Mouse (Mus musculus): ENCODE results near the gene Glod5. TPM values are rescaled to one million over a fixed set of nuclear protein-coding genes. Genes with fewer than 3 reads are reported as not detected.

Gene Glod5
- total RNA-seq, 2 experiments from 2014 or later, result 0.59 TPM; not detected in 1

- H3K27ac ChIP-seq, result no peak overlapping the region
- DNase-seq (ENCODE audit: low spot score in 2 of 2), result no peak
- no peak overlapping the region for H3K4me3 ChIP-seq
- TF ChIP-seq CTCF (conservative IDR thresholded peaks at IDR 0.05), result no peak
These were observed 16.3 kb downstream of the Glod5 start for GRCm38 (mm10) chrX:8002001-8002400.

GRCm38 (mm10) chrX:8000546-8001192, 17.6 kb downstream of the Glod5 start:
- no peak for DNase-seq (ENCODE audit: low spot score in 2 of 2)
- H3K27ac ChIP-seq, result no peak overlapping the region
- H3K4me3 ChIP-seq, result no peak overlapping the region
- TF ChIP-seq CTCF (conservative IDR thresholded peaks at IDR 0.05), result no peak

GRCm38 (mm10) chrX:7993068-7993735, 25.1 kb downstream of the Glod5 start:
- no peak for DNase-seq (ENCODE audit: low spot score in 2 of 2)
- Histone ChIP-seq H3K27ac (no peak overlapping the region), H3K4me3 (no peak overlapping the region)
- no peak for TF ChIP-seq CTCF (conservative IDR thresholded peaks at IDR 0.05)

GRCm38 (mm10) chrX:7992379-7993067, 25.8 kb downstream of the Glod5 start:
- Histone ChIP-seq H3K27ac (no peak overlapping the region), H3K4me3 (no peak overlapping the region)
- no peak for DNase-seq (ENCODE audit: low spot score in 2 of 2)
- TF ChIP-seq CTCF (conservative IDR thresholded peaks at IDR 0.05), result no peak

- Histone ChIP-seq H3K4me3 (no peak overlapping the region), H3K27ac (no peak overlapping the region)
- no peak for TF ChIP-seq CTCF (conservative IDR thresholded peaks at IDR 0.05)
- no peak for DNase-seq (ENCODE audit: low spot score in 2 of 2)
These were observed 36.9 kb downstream of the Glod5 start for GRCm38 (mm10) chrX:7981368-7981767.

GRCm38 (mm10) chrX:7977892-7978291, 40.4 kb downstream of the Glod5 start, which contains the start of gene Gata1:
Gata1 (minus strand) TSS chrX:7978071.
- H3K27ac ChIP-seq, result no peak within 1 kb of the TSS
- TF ChIP-seq CTCF (conservative IDR thresholded peaks at IDR 0.05), result no peak
- H3K4me3 ChIP-seq, result no peak within 1 kb of the TSS
- no peak for DNase-seq (ENCODE audit: low spot score in 2 of 2)

- Histone ChIP-seq H3K4me3 (no peak overlapping the region), H3K27ac (no peak overlapping the region)
- DNase-seq (ENCODE audit: low spot score in 2 of 2), result no peak
- no peak for TF ChIP-seq CTCF (conservative IDR thresholded peaks at IDR 0.05)
These were observed 47.0 kb downstream of the Glod5 start for GRCm38 (mm10) chrX:7971292-7971691.

GRCm38 (mm10) chrX:7968899-7969298, 49.4 kb downstream of the Glod5 start:
- H3K27ac ChIP-seq, result no peak overlapping the region
- H3K4me3 ChIP-seq, result no peak overlapping the region
- DNase-seq (ENCODE audit: low spot score in 2 of 2), result no peak
- no peak for TF ChIP-seq CTCF (conservative IDR thresholded peaks at IDR 0.05)

- no peak for TF ChIP-seq CTCF (conservative IDR thresholded peaks at IDR 0.05)
- no peak for DNase-seq (ENCODE audit: low spot score in 2 of 2)
These were observed 50.1 kb downstream of the Glod5 start for GRCm38 (mm10) chrX:7968226-7968625.

GRCm38 (mm10) chrX:7967596-7968201, 50.6 kb downstream of the Glod5 start:
- DNase-seq (ENCODE audit: low spot score in 2 of 2), result no peak
- no peak overlapping the region for H3K4me3 ChIP-seq
- no peak for TF ChIP-seq CTCF (conservative IDR thresholded peaks at IDR 0.05)
- H3K27ac ChIP-seq, result no peak overlapping the region

More at GRCm38 (mm10) chrX:7968226-7968625, 50.1 kb downstream of the Glod5 start:
- Histone ChIP-seq H3K27ac (no peak overlapping the region), H3K4me3 (no peak overlapping the region)

- TF ChIP-seq CTCF (conservative IDR thresholded peaks at IDR 0.05), result no peak
- no peak overlapping the region for H3K4me3 ChIP-seq
- H3K27ac ChIP-seq, result no peak overlapping the region
- no peak for DNase-seq (ENCODE audit: low spot score in 2 of 2)
These were observed 52.1 kb downstream of the Glod5 start for GRCm38 (mm10) chrX:7966161-7966560.

GRCm38 (mm10) chrX:7963829-7964626, 54.3 kb downstream of the Glod5 start:
- DNase-seq (ENCODE audit: low spot score in 2 of 2), result no peak
- H3K4me3 ChIP-seq, result no peak overlapping the region
- H3K27ac ChIP-seq, result no peak overlapping the region
- no peak for TF ChIP-seq CTCF (conservative IDR thresholded peaks at IDR 0.05)
